In genomic region chr16:7781506-7781905, GRCm38 (mm10) we compare ENCODE assay signal across 13 mouse cellular contexts.
"Had no signal": no experiment of that assay in that cellular context is flagged by ENCODE, and none has a peak within 500 bp of the region (broad histone marks: within the 10 kb centered on the region; RNA-seq: fewer than 3 reads in every experiment).

No protein-coding gene starts in this region.

- DNase-seq: lung, adult 18-20 months; lung, embryonic 14.5 days; lung, postnatal 10 days; lung, postnatal 4 days; midbrain, embryonic 14.5 days; retina, postnatal 1 day; right cerebral cortex, adult 18-20 months; right cerebral cortex, postnatal 25 days; right cerebral cortex, postnatal 4 days; spleen, adult 18-20 months; thymus, adult 18-20 months; thymus, postnatal 14 days; thymus, postnatal 36 days had no signal
